Mouse (Mus musculus) cerebellum, postnatal 4 days (tissue): ENCODE data around the gene Pbld1.
"Not testable (repeated sequence)": the region's sequence is repeated elsewhere in the genome, so short reads cannot be mapped to it uniquely, and the experiment has no call there.

Experiments used
- DNase-seq, 2 experiments: peaks; one replicate each; pipeline ENCODE4 v3.0.0; 2022; ENCODE audit warnings: low spot score in 2 of 2, mixed read lengths in 1 of 2

Pbld1 gene

GRCm38 (mm10) chr10:63039867-63040628 is 19.9 kb upstream of the Pbld1 start:
- no peak for DNase-seq

- DNase-seq: no peak
Observed at GRCm38 (mm10) chr10:63043154-63043553, 16.8 kb upstream of the Pbld1 start.

- no peak for DNase-seq
Observed at GRCm38 (mm10) chr10:63047751-63048150, 12.2 kb upstream of the Pbld1 start.

- no peak for DNase-seq
Observed at GRCm38 (mm10) chr10:63049106-63049505, 10.9 kb upstream of the Pbld1 start.

- DNase-seq: no peak
Observed at GRCm38 (mm10) chr10:63051267-63051666, 8.7 kb upstream of the Pbld1 start.

GRCm38 (mm10) chr10:63052011-63052410 is 8.0 kb upstream of the Pbld1 start:
- no peak for DNase-seq

- DNase-seq: no peak
Observed at GRCm38 (mm10) chr10:63053007-63053406, 7.0 kb upstream of the Pbld1 start.

GRCm38 (mm10) chr10:63054071-63054470 is 5.9 kb upstream of the Pbld1 start:
- DNase-seq: not testable (repeated sequence)

GRCm38 (mm10) chr10:63054586-63054985 is 5.4 kb upstream of the Pbld1 start:
- DNase-seq: no peak

GRCm38 (mm10) chr10:63056966-63057750 is 2.8 kb upstream of the Pbld1 start:
- no peak for DNase-seq

GRCm38 (mm10) chr10:63060406-63060805 is 444 bp downstream of the Pbld1 start:
- no peak for DNase-seq

- no peak for DNase-seq
Observed at GRCm38 (mm10) chr10:63061266-63061665, 1.3 kb downstream of the Pbld1 start.

GRCm38 (mm10) chr10:63062696-63063095 is 2.7 kb downstream of the Pbld1 start:
- no peak for DNase-seq

GRCm38 (mm10) chr10:63063365-63063764 is 3.4 kb downstream of the Pbld1 start:
- no peak for DNase-seq

- DNase-seq: no peak
Observed at GRCm38 (mm10) chr10:63064516-63064915, 4.6 kb downstream of the Pbld1 start.

- DNase-seq: no peak
Observed at GRCm38 (mm10) chr10:63065561-63065960, 5.6 kb downstream of the Pbld1 start.

- peak; percentile 54 to 81 for DNase-seq
Observed at GRCm38 (mm10) chr10:63065988-63066387, 6.0 kb downstream of the Pbld1 start.

GRCm38 (mm10) chr10:63086304-63086703 is 26.3 kb downstream of the Pbld1 start:
- DNase-seq: no peak

GRCm38 (mm10) chr10:63089103-63089757 is 29.3 kb downstream of the Pbld1 start:
- no peak for DNase-seq

GRCm38 (mm10) chr10:63089758-63090571 is 30.0 kb downstream of the Pbld1 start:
- peak in 1 of 2 experiments; percentile 22 for DNase-seq

- DNase-seq: no peak
Observed at GRCm38 (mm10) chr10:63091915-63092314, 32.0 kb downstream of the Pbld1 start.
